Mouse (Mus musculus) heart, embryonic 15.5 days (tissue): Measurements from ENCODE around the gene Sspo. TPM values are rescaled to one million over a fixed set of nuclear protein-coding genes. Genes with fewer than 3 reads are reported as not detected.

Experiments used
- ATAC-seq: fragments of 200-750 bp; cut with Nextera tagmentation; replicated peaks from 2 replicates; pipeline ENCODE4 v1.8.0; 2017; ENCODE audit warnings: low read depth, moderate TSS enrichment; ENCODE audit not compliant: insufficient number of reproducible peaks, insufficient read depth, low FRiP score
- H3K27ac ChIP-seq: fragments of 300-500 bp; sonication (generic); 2 replicates; pipeline ENCODE4 v1.5.1; 2015; ENCODE audit warnings: mild to moderate bottlenecking, inconsistent platforms
- H3K27me3 ChIP-seq: fragments of 300-500 bp; sonication (generic); 2 replicates; pipeline ENCODE4 v1.6.1; 2015; ENCODE audit warnings: inconsistent platforms
- H3K36me3 ChIP-seq: fragments of 300-500 bp; sonication (generic); 2 replicates; pipeline ENCODE4 v1.6.1; 2015; ENCODE audit warnings: mild to moderate bottlenecking, inconsistent platforms
- H3K4me1 ChIP-seq: fragments of 300-500 bp; sonication (generic); replicated peaks from 2 replicates; pipeline ENCODE4 v1.6.1; 2015; ENCODE audit warnings: inconsistent platforms
- H3K4me2 ChIP-seq: fragments of 300-500 bp; sonication (generic); 2 replicates; pipeline ENCODE4 v1.6.1; 2015; ENCODE audit warnings: inconsistent platforms, mild to moderate bottlenecking, moderate library complexity
- H3K4me3 ChIP-seq: fragments of 300-500 bp; sonication (generic); 2 replicates; pipeline ENCODE4 v1.5.1; 2015; ENCODE audit warnings: mild to moderate bottlenecking, inconsistent platforms
- H3K9ac ChIP-seq: fragments of 300-500 bp; sonication (generic); 2 replicates; pipeline ENCODE4 v1.6.1; 2015; ENCODE audit warnings: mild to moderate bottlenecking, inconsistent platforms
- H3K9me3 ChIP-seq: fragments of 300-500 bp; sonication (generic); replicated peaks from 2 replicates; pipeline ENCODE4 v1.6.1; 2016; ENCODE audit warnings: inconsistent platforms
- WGBS: fragments of 180-500 bp; shearing (Covaris S2); methylation state at CpG from one replicate; pipeline ENCODE4 v1.1.7; 2015; ENCODE audit warnings: mixed read lengths; 5-methylcytosine and 5-hydroxymethylcytosine counted together
- polyA plus RNA-seq: library from polyadenylated mRNA; unstranded; fragments of >200 nt; fragmentation: Nextera tagmentation; extraction: Ambion mirVana; gene quantifications from 2 replicates; pipeline ENCODE4 v1.2.1, GENCODE M21; 2015

Sspo gene
- polyA plus RNA-seq = 0.16 and 0.51 TPM in 2 replicates

GRCm38 (mm10) chr6:48447929-48448328, at the start of gene Sspo:
Gene Sspo, plus strand, starts transcription at chr6:48448229.
- H3K27ac ChIP-seq = peak within 1 kb of the TSS; percentile 54; the same call in 1 of the 2 replicates
- 90% methylated on average over 1 of the region's 1 CpGs for WGBS
- ATAC-seq = no peak
- H3K27me3 ChIP-seq = no peaks in the 10 kb centered on the region
- no peak within 1 kb of the TSS for H3K4me3 ChIP-seq
- no peak within 1 kb of the TSS for H3K9ac ChIP-seq
- no peaks in the 10 kb centered on the region for H3K36me3 ChIP-seq
- peaks cover 21% of the 10 kb centered on the region for H3K4me1 ChIP-seq
- no peak within 1 kb of the TSS for H3K4me2 ChIP-seq
- H3K9me3 ChIP-seq = no peaks in the 10 kb centered on the region

GRCm38 (mm10) chr6:48399906-48400305, 48.1 kb upstream of the Sspo start:
- H3K27me3 ChIP-seq = no peaks in the 10 kb centered on the region
- no peaks in the 10 kb centered on the region for H3K9me3 ChIP-seq
- peaks cover 52% of the 10 kb centered on the region for H3K4me1 ChIP-seq
- H3K9ac ChIP-seq = no peak overlapping the region
- H3K27ac ChIP-seq = no peak overlapping the region
- H3K4me2 ChIP-seq = no peak overlapping the region
- peaks cover 10% of the 10 kb centered on the region for H3K36me3 ChIP-seq
- no peak for ATAC-seq
- no peak overlapping the region for H3K4me3 ChIP-seq
- 79% methylated on average over 5 of the region's 5 CpGs for WGBS

- ATAC-seq = no peak
- Histone ChIP-seq H3K9me3 (no peaks in the 10 kb centered on the region), H3K4me3 (no peak overlapping the region), H3K9ac (no peak overlapping the region), H3K4me2 (no peak overlapping the region), H3K36me3 (peaks cover 43% of the 10 kb centered on the region), H3K27ac (no peak overlapping the region), H3K4me1 (peaks cover 25% of the 10 kb centered on the region), H3K27me3 (no peaks in the 10 kb centered on the region)
- 87% methylated on average over 5 of the region's 5 CpGs for whole genome bisulfite sequencing
Observed at GRCm38 (mm10) chr6:48404071-48404470, 44.0 kb upstream of the Sspo start.

- no peak for ATAC-seq
- Histone ChIP-seq H3K9ac (no peak overlapping the region), H3K4me2 (no peak overlapping the region), H3K4me1 (peaks cover 6% of the 10 kb centered on the region; the same call in 1 of the 2 replicates), H3K36me3 (peaks cover 85% of the 10 kb centered on the region), H3K4me3 (no peak overlapping the region), H3K9me3 (no peaks in the 10 kb centered on the region), H3K27me3 (no peaks in the 10 kb centered on the region), H3K27ac (no peak overlapping the region)
- 93% methylated on average over 4 of the region's 4 CpGs for WGBS
Observed at GRCm38 (mm10) chr6:48409726-48410343, 38.2 kb upstream of the Sspo start.

- peaks cover 6% of the 10 kb centered on the region; the same call in 1 of the 2 replicates for H3K4me1 ChIP-seq
- no peak for ATAC-seq
- H3K27me3 ChIP-seq = no peaks in the 10 kb centered on the region
- peaks cover 89% of the 10 kb centered on the region for H3K36me3 ChIP-seq
- no peak overlapping the region for H3K9ac ChIP-seq
- no peak overlapping the region for H3K4me2 ChIP-seq
- 83% methylated on average over 3 of the region's 3 CpGs for WGBS
- H3K27ac ChIP-seq = no peak overlapping the region; the same call in 1 of the 2 replicates
- H3K9me3 ChIP-seq = no peaks in the 10 kb centered on the region
- no peak overlapping the region for H3K4me3 ChIP-seq
Observed at GRCm38 (mm10) chr6:48410551-48410950, 37.5 kb upstream of the Sspo start.

- peak; percentile 53 for ATAC-seq
- Histone ChIP-seq H3K4me3 (no peak overlapping the region), H3K9ac (no peak overlapping the region), H3K4me1 (peaks cover 6% of the 10 kb centered on the region; the same call in 1 of the 2 replicates), H3K36me3 (peaks cover 90% of the 10 kb centered on the region), H3K27me3 (no peaks in the 10 kb centered on the region), H3K4me2 (no peak overlapping the region), H3K27ac (peak overlapping the region; percentile 48), H3K9me3 (no peaks in the 10 kb centered on the region)
- WGBS = 69% methylated on average over 6 of the region's 6 CpGs
Observed at GRCm38 (mm10) chr6:48411193-48412092, 36.6 kb upstream of the Sspo start.

GRCm38 (mm10) chr6:48412147-48412546, 35.9 kb upstream of the Sspo start:
- no peak overlapping the region for H3K4me3 ChIP-seq
- no peaks in the 10 kb centered on the region for H3K9me3 ChIP-seq
- H3K27me3 ChIP-seq = no peaks in the 10 kb centered on the region
- H3K4me2 ChIP-seq = no peak overlapping the region
- no peak for ATAC-seq
- WGBS = 75% methylated on average over 4 of the region's 4 CpGs
- H3K4me1 ChIP-seq = peaks cover 6% of the 10 kb centered on the region; the same call in 1 of the 2 replicates
- peaks cover 88% of the 10 kb centered on the region for H3K36me3 ChIP-seq
- H3K27ac ChIP-seq = peak overlapping the region; percentile 48; the same call in 1 of the 2 replicates
- no peak overlapping the region for H3K9ac ChIP-seq

- 81% methylated on average over 3 of the region's 3 CpGs for WGBS
- Histone ChIP-seq H3K36me3 (peaks cover 89% of the 10 kb centered on the region), H3K27ac (no peak overlapping the region)
Observed at GRCm38 (mm10) chr6:48412662-48413061, 35.4 kb upstream of the Sspo start.

GRCm38 (mm10) chr6:48413081-48413480, 34.9 kb upstream of the Sspo start:
- Histone ChIP-seq H3K4me2 (no peak overlapping the region), H3K9me3 (no peaks in the 10 kb centered on the region), H3K36me3 (peaks cover 87% of the 10 kb centered on the region), H3K9ac (no peak overlapping the region), H3K4me1 (peaks cover 6% of the 10 kb centered on the region; the same call in 1 of the 2 replicates), H3K27me3 (no peaks in the 10 kb centered on the region), H3K4me3 (no peak overlapping the region), H3K27ac (no peak overlapping the region)
- no peak for ATAC-seq
- WGBS = 70% methylated on average over 10 of the region's 10 CpGs

More at GRCm38 (mm10) chr6:48412662-48413061, 35.4 kb upstream of the Sspo start:
- H3K4me1 ChIP-seq = peaks cover 6% of the 10 kb centered on the region; the same call in 1 of the 2 replicates
- H3K27me3 ChIP-seq = no peaks in the 10 kb centered on the region
- no peak for ATAC-seq
- H3K9me3 ChIP-seq = no peaks in the 10 kb centered on the region
- no peak overlapping the region for H3K4me2 ChIP-seq
- H3K9ac ChIP-seq = no peak overlapping the region
- no peak overlapping the region for H3K4me3 ChIP-seq

GRCm38 (mm10) chr6:48414886-48415285, 33.1 kb upstream of the Sspo start:
- 85% methylated on average over 1 of the region's 1 CpGs for WGBS
- ATAC-seq = no peak
- peaks cover 69% of the 10 kb centered on the region for H3K36me3 ChIP-seq
- H3K4me1 ChIP-seq = peaks cover 6% of the 10 kb centered on the region; the same call in 1 of the 2 replicates
- H3K4me2 ChIP-seq = no peak overlapping the region
- no peak overlapping the region for H3K9ac ChIP-seq
- no peaks in the 10 kb centered on the region for H3K27me3 ChIP-seq
- no peaks in the 10 kb centered on the region for H3K9me3 ChIP-seq
- H3K27ac ChIP-seq = no peak overlapping the region
- no peak overlapping the region for H3K4me3 ChIP-seq

- Histone ChIP-seq H3K4me2 (no peak overlapping the region), H3K9me3 (no peaks in the 10 kb centered on the region), H3K9ac (no peak overlapping the region), H3K27me3 (no peaks in the 10 kb centered on the region), H3K4me1 (peaks cover 6% of the 10 kb centered on the region), H3K36me3 (peaks cover 61% of the 10 kb centered on the region), H3K4me3 (no peak overlapping the region), H3K27ac (no peak overlapping the region)
- 90% methylated on average over 7 of the region's 7 CpGs for WGBS
- no peak for ATAC-seq
Observed at GRCm38 (mm10) chr6:48415636-48416035, 32.4 kb upstream of the Sspo start.
